Mouse (Mus musculus): ENCODE measurements around the gene Polr2b.

GRCm38 (mm10) chr5:77380321-77380901, 70.5 kb downstream of the Polr2b start:
- TF ChIP-seq CTCF (IDR thresholded peaks at IDR 0.05; ENCODE audit: low read depth, low read length) (no peak), POLR2A (IDR thresholded peaks at IDR 0.05; ENCODE audit: borderline replicate concordance, low read depth, low read length) (no peak)

Measured in bone marrow macrophage, adult 2 months (primary cell).